Mouse (Mus musculus) frontal cortex, postnatal 10 days (tissue): ENCODE data around the gene Btbd17.
A peak's percentile ranks its signal among the peaks of the same experiment; 100 is the strongest.

Experiments
- DNase-seq, 2 experiments: peaks; one replicate each; pipeline ENCODE4 v3.0.0; 2022; ENCODE audit warnings: low spot score in 2 of 2, mixed read lengths in 1 of 2

The Btbd17 gene

DNA sequence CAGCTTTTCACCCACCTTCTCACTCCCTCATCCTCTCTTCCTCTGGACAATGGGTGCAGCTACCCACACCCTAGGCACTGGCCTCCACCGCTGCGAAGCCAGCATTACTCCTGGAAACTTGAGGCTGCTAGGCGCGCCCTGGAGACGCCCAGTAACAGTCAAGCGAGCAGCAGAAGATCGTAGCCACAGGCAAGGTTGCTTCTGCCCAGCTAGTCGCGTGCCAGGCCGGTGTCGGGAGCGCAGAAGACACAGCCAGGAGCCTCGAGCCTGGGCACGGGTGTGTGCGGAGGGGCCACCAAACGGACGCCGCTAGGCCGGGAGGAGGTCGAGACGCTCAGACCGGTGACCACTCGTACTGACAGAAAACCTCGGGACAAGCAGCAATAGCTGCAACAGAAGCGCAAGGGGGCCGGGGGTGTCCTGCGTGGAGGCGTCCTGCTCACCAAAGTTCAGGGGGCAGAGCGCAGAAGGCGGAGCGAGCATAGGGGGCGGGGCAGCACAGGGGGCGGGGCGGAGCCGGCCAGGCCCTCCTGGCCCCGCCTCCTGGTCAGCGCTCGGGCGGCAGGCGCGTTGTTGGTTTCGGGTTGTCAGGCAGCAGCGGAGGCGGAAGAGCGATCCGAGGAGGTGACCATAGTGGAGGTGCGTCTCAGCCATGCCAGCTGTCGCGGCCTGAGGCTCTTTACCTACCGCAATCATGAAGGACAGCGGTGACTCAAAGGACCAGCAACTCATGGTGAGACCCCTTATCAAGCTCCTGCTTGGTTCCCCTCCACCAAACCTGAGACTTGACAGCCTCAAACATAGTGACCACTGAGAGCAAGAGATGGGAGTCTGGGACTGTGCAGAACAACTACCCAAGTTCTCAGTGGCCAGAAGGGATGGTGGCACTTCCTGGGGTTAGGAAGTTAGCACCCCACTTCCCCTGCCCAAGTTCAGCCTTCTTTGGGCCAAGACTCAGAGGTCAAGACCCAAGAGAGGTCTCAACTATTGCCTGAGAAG, 30.6 kb downstream of the Btbd17 start, which contains the start of gene Kif19a:
TSS of gene Kif19a (plus strand) at position 569 of the 999 bp plus-strand sequence.
- DNase-seq = no peak

DNA sequence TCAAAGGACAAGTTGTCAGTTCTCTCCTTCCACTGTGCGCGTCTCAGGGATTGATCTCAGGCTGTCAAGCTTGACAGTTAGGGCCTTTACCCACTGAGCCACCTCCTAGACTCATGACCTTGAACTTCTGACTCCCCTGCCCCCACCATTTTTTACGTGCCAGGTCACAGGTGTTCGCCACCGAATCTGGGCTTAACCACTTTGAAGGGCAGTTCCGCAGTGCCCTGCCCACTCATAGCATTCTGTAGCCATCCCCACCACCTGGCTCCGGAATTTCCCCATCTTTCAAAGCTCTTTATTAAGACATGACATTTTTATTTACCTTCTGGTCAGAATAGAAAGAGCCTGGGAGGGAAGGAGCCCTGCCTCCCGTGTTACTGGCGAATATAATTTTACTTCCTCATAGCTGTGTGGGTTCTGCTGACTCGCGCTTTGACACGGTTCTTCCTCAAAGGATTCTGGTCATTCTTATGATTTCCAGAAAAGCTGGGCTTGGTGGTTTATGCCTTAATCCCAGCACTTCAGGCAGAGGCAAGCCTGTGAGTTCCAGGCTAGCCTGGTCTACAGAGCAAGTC, 48.1 kb downstream of the Btbd17 start:
- no peak for DNase-seq

DNA sequence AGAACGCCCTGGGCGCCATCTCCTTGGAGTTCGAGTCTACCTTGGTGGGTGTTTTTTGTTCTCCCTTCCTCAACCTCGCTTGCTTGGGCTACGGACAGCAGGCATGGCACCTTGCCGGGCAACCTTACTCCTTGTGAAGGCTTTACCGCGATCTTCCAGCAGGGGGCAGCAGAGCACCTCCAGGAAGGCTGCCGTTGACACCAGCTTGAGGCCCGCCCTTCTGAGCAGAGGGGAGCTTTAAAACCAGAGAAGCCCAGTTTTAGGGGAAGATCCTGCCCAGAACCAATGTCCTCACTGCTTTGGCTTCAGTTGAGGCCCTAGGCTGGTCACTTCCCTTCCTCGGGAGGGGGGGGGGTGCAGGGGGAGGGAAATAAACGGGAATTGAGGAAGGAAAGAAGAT, 50.6 kb downstream of the Btbd17 start:
- peak; percentile 69 to 87 for DNase-seq

DNA sequence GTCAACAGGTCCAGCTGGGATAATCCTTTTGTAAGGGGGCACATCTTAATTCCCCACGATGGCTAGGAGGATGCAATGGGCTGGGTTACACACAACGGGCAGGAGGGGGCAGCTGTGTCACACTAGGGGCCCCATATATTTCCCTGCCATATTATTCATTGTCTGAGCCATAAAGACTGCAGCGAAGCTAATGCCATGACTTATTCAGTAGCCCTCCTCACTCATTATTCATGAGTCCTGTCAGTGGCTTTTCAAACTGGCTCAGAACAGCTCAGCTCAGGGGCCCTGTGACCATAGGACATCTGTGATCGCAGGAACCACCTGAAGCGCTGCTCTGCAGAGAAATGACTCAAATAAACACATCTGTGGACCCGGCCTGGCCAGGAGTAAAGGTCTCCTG, 54.3 kb downstream of the Btbd17 start:
- no peak for DNase-seq
